Mouse (Mus musculus) adrenal gland, adult 18-20 months (tissue): ENCODE measurements around the gene Pde8a. TPM values are rescaled to one million over a fixed set of nuclear protein-coding genes. Genes with fewer than 3 reads are reported as not detected.

Experiments used
- DNase-seq, 2 experiments: peaks; one replicate each; pipeline ENCODE4 v3.0.0; 2021 to 2022; ENCODE audit warnings: low spot score in 2 of 2
- total RNA-seq, 2 experiments: library from RNA; stranded (reverse); gene quantifications; 1 replicate in 1 of 2; 2 replicates in 1 of 2; pipeline ENCODE4 v1.2.3; 2021

Gene Pde8a
- total RNA-seq, 2 experiments from 2014 or later, result 30.2 to 40.6 TPM

GRCm38 (mm10) chr7:81335705-81336431 lies 122.5 kb downstream of the Pde8a start:
- DNase-seq, result no peak

- DNase-seq, result peak in 1 of 2 experiments; percentile 62
These were observed 123.0 kb downstream of the Pde8a start for GRCm38 (mm10) chr7:81336432-81336786.

GRCm38 (mm10) chr7:81337785-81338521 lies 124.6 kb downstream of the Pde8a start:
- no peak for DNase-seq

- no peak for DNase-seq
These were observed 125.1 kb downstream of the Pde8a start for GRCm38 (mm10) chr7:81338522-81338873.

- peak in 1 of 2 experiments; percentile 59 for DNase-seq
These were observed 126.4 kb downstream of the Pde8a start for GRCm38 (mm10) chr7:81339783-81340182.

- no peak for DNase-seq
These were observed 128.2 kb downstream of the Pde8a start for GRCm38 (mm10) chr7:81341563-81341962.

GRCm38 (mm10) chr7:81342356-81343094 lies 129.1 kb downstream of the Pde8a start:
- DNase-seq, result no peak

- DNase-seq, result no peak
These were observed 129.9 kb downstream of the Pde8a start for GRCm38 (mm10) chr7:81343316-81343715.

- DNase-seq, result no peak
These were observed 130.4 kb downstream of the Pde8a start for GRCm38 (mm10) chr7:81343831-81344230.

- DNase-seq, result peak; percentile 100
These were observed 131.4 kb downstream of the Pde8a start, which contains the start of gene Rps17 for GRCm38 (mm10) chr7:81344544-81345446. Rps17 (minus strand) TSS chr7:81345254.

GRCm38 (mm10) chr7:81345447-81346170 lies 132.2 kb downstream of the Pde8a start:
- DNase-seq, result no peak

- DNase-seq, result no peak
These were observed 134.8 kb downstream of the Pde8a start for GRCm38 (mm10) chr7:81348206-81348605.

- no peak for DNase-seq
These were observed 138.4 kb downstream of the Pde8a start for GRCm38 (mm10) chr7:81351826-81352225.

GRCm38 (mm10) chr7:81355746-81356145 lies 142.3 kb downstream of the Pde8a start:
- DNase-seq, result no peak

- no peak for DNase-seq
These were observed 143.0 kb downstream of the Pde8a start for GRCm38 (mm10) chr7:81356360-81356759.

GRCm38 (mm10) chr7:81356975-81357374 lies 143.6 kb downstream of the Pde8a start:
- DNase-seq, result no peak

- DNase-seq, result no peak
These were observed 154.6 kb downstream of the Pde8a start for GRCm38 (mm10) chr7:81367946-81368345.

- no peak for DNase-seq
These were observed 156.3 kb downstream of the Pde8a start for GRCm38 (mm10) chr7:81369724-81370123.

GRCm38 (mm10) chr7:81371811-81372210 lies 158.4 kb downstream of the Pde8a start:
- no peak for DNase-seq

GRCm38 (mm10) chr7:81372337-81372920 lies 159.0 kb downstream of the Pde8a start:
- DNase-seq, result peak; percentile 33 to 36
